Mouse (Mus musculus) ES-Bruce4 (cell line): Measurements from ENCODE around the gene Trim45.

Source experiments
- CTCF ChIP-seq: IDR thresholded peaks from one replicate; pipeline ENCODE4 v1.8.1; 2011; ENCODE audit warnings: low read depth, low read length
- POLR2A ChIP-seq: IDR thresholded peaks from one replicate; pipeline ENCODE4 v1.8.1; 2011; ENCODE audit warnings: low read length; ENCODE audit not compliant: insufficient read depth

DNA sequence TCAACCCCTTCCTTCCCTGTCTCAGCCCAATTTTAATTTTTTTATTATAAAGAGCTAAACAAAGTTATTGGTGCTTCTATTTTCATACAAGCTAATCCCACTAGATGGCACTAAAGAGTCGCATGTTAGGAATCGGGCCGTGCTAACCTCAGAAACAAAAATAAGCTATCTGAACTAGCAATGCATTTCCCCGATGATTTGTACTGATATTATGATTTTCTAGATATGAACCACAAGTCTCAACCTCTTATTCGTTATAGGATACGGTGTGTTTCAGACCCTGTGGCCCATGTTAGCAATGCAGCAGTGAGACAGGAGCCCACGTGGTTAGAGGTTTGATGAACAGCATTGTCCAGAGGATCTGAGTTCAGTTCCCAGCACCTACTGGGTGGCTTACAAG, 5.2 kb upstream of the Trim45 start:
- no peak for TF ChIP-seq CTCF
- TF ChIP-seq POLR2A: no peak
